Comparison of ENCODE assay signal across 17 mouse cellular contexts in the genomic region with DNA sequence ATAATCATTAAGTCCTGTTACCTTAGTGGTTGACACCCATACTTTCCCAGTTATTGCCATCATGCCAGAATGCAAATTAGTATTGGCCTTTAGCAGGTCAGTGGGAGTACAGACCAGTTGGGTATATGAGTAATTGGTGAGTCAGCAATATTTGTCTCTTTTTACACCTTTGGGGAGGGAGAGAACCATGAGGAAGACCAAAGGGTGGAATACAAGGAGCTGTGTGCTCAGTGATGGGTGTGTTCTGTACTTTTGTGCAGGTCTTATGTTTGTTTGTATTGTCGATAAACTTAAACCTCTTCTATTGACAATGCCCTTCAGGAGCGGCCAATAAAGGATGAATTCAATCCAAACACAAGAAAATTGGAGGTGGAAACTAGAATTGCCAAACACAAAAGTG. TPM values are rescaled to one million over a fixed set of nuclear protein-coding genes. Genes with fewer than 3 reads are reported as not detected.
DNase-seq lines count a peak whose midpoint lies in the region; ATAC-seq and TF ChIP-seq lines count a peak whose summit lies in the region.
"Had no signal": no experiment of that assay in that cellular context is flagged by ENCODE, and none has a peak within 500 bp of the region (broad histone marks: within the 10 kb centered on the region; RNA-seq: fewer than 3 reads in every experiment).

No protein-coding gene starts in this region.

- 0 out of 2 replicates have a peak, but pooled peaks have one; percentile 15 for ATAC-seq in G1E (ENCODE audit: extremely low read depth, insufficient number of reproducible peaks, low FRiP score, poor library complexity, severe bottlenecking)
- ATAC-seq in intestine, embryonic 16.5 days = peak; percentile 30; the same call in 1 of the 2 replicates
- peak; percentile 71 for ATAC-seq in stomach, embryonic 15.5 days (ENCODE audit: insufficient read depth, low FRiP score, low read depth)
- ATAC-seq: forebrain, embryonic 13.5 days; forebrain, postnatal 0 days had no signal

- H3K9ac ChIP-seq in intestine, embryonic 16.5 days (ENCODE audit: low read depth, low read length) = no peak overlapping the region
- no peak overlapping the region for H3K9ac ChIP-seq in stomach, embryonic 15.5 days
- H3K9ac ChIP-seq: forebrain, embryonic 13.5 days; forebrain, postnatal 0 days; heart, embryonic 12.5 days; hindbrain, embryonic 15.5 days had no signal

- H3K4me3 ChIP-seq in G1E (ENCODE audit: low read depth, low read length) = no peak overlapping the region
- H3K4me3 ChIP-seq in intestine, embryonic 16.5 days (ENCODE audit: low read length) = no peak overlapping the region
- no peak overlapping the region for H3K4me3 ChIP-seq in stomach, embryonic 15.5 days (replicated peaks)
- H3K4me3 ChIP-seq: embryonic facial prominence, embryonic 10.5 days; forebrain, embryonic 13.5 days; heart, embryonic 12.5 days; hindbrain, embryonic 10.5 days; hindbrain, embryonic 15.5 days had no signal

- peaks cover 50% of the 10 kb centered on the region for H3K4me1 ChIP-seq in G1E (ENCODE audit: insufficient read depth, low read depth, low read length)
- peaks cover 13% of the 10 kb centered on the region for H3K4me1 ChIP-seq in intestine, embryonic 16.5 days (ENCODE audit: control insufficient read depth, insufficient read depth, low read length)
- H3K4me1 ChIP-seq in stomach, embryonic 15.5 days = peaks cover 9% of the 10 kb centered on the region

- H3K4me2 ChIP-seq in intestine, embryonic 16.5 days (ENCODE audit: low read depth, low read length) = no peak overlapping the region
- no peak overlapping the region for H3K4me2 ChIP-seq in stomach, embryonic 15.5 days
- H3K4me2 ChIP-seq: forebrain, embryonic 13.5 days; heart, embryonic 12.5 days; hindbrain, embryonic 15.5 days had no signal

- H3K36me3 ChIP-seq in G1E (replicated peaks) = peaks cover 46% of the 10 kb centered on the region
- H3K36me3 ChIP-seq in intestine, embryonic 16.5 days (ENCODE audit: control insufficient read depth, insufficient read depth, low read length) = no peaks in the 10 kb centered on the region
- H3K36me3 ChIP-seq in stomach, embryonic 15.5 days = no peaks in the 10 kb centered on the region
- H3K36me3 ChIP-seq: embryonic facial prominence, embryonic 10.5 days; hindbrain, embryonic 10.5 days; hindbrain, embryonic 15.5 days had no signal

- no peak for DNase-seq in G1E (ENCODE audit: low spot score)
- no peak for DNase-seq in right cerebral cortex, postnatal 25 days
- no peak for DNase-seq in spleen, postnatal 4 days (ENCODE audit: low spot score in 2 of 2)
- no peak for DNase-seq in urinary bladder, postnatal 36 days (ENCODE audit: low spot score in 2 of 2)
- DNase-seq: adrenal gland, adult 2 months; adrenal gland, postnatal 36 days; cerebellum, adult 2 months; cerebellum, postnatal 10 days; forebrain, postnatal 0 days; gastrocnemius, postnatal 14 days had no signal

- WGBS in intestine, embryonic 16.5 days = 64% methylated on average over 2 of the region's 2 CpGs
- 76% methylated on average over 2 of the region's 2 CpGs for WGBS in stomach, embryonic 15.5 days

- H3K9me3 ChIP-seq in G1E (replicated peaks) = no peaks in the 10 kb centered on the region
- no peaks in the 10 kb centered on the region for H3K9me3 ChIP-seq in intestine, embryonic 16.5 days (ENCODE audit: control insufficient read depth, low read length)
- H3K9me3 ChIP-seq in stomach, embryonic 15.5 days = no peaks in the 10 kb centered on the region
- H3K9me3 ChIP-seq: embryonic facial prominence, embryonic 10.5 days; forebrain, embryonic 13.5 days; heart, embryonic 12.5 days; hindbrain, embryonic 10.5 days; hindbrain, embryonic 15.5 days had no signal

- no peak overlapping the region for H3K27ac ChIP-seq in intestine, embryonic 16.5 days (ENCODE audit: low read length)
- H3K27ac ChIP-seq in stomach, embryonic 15.5 days = no peak overlapping the region
- H3K27ac ChIP-seq: embryonic facial prominence, embryonic 10.5 days; forebrain, embryonic 13.5 days; hindbrain, embryonic 10.5 days; hindbrain, embryonic 15.5 days had no signal

- no peaks in the 10 kb centered on the region for H3K27me3 ChIP-seq in G1E (ENCODE audit: insufficient read depth, low read length)
- no peaks in the 10 kb centered on the region for H3K27me3 ChIP-seq in intestine, embryonic 16.5 days (replicated peaks; ENCODE audit: control insufficient read depth, insufficient read depth, low read length)
- H3K27me3 ChIP-seq in stomach, embryonic 15.5 days (replicated peaks) = no peaks in the 10 kb centered on the region
- H3K27me3 ChIP-seq: forebrain, embryonic 13.5 days; heart, embryonic 12.5 days; hindbrain, embryonic 15.5 days had no signal

- TF ChIP-seq CTCF in G1E (IDR thresholded peaks at IDR 0.05; ENCODE audit: low read depth, low read length) = no peak

RNA-seq across cellular contexts. Expression of a gene that starts 6.8 kb away (rescaled TPM):
- total RNA-seq in G1E (2014; fragmentation: Nextera tagmentation) = 233 and 246 TPM in 2 replicates
- 174 and 208 TPM in 2 replicates for total RNA-seq in G1E (2017)
- polyA plus RNA-seq in G1E (2012) = 53.7 and 66.3 TPM in 2 replicates
- 32.1 and 36.6 TPM in 2 replicates for polyA plus RNA-seq in intestine, embryonic 16.5 days (2015; fragmentation: Nextera tagmentation; extraction: Ambion mirVana)
- 37.6 and 37.8 TPM in 2 replicates for polyA plus RNA-seq in stomach, embryonic 15.5 days (2015; fragmentation: Nextera tagmentation; extraction: Ambion mirVana)

Comparison
In these comparisons a context has a peak if more than half of its experiments do, and no peak if none do; other contexts are left out.
1. ATAC-seq: peak in every context shown above with its lines; median percentile 71 in stomach, embryonic 15.5 days; 30 in intestine, embryonic 16.5 days; 15 in G1E.